Mouse (Mus musculus): ENCODE data around the gene Gm5617.
"Not testable (repeated sequence)": the region's sequence is repeated elsewhere in the genome, so short reads cannot be mapped to it uniquely, and the experiment has no call there.

Gene Gm5617

DNA sequence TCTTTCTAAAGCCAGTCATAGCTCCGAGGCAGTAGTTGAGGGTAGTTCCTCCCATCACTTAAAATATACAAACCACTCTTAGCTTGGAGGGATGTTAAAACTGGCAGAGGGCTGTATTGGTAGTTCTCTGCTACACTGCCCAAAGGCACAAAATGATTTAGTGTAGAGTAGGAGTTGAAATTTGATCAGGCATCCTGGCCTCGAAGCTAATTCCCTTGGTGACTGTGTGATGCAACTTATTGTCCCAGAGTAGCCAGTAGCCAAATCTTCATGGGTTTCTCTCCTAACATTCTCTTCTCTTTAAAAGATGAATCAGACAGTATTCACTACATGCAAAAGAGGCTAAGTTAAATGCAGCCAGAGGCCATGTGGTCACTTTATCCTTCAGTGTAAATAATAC is 7.8 kb downstream of the Gm5617 start:
- no peak for DNase-seq

DNA sequence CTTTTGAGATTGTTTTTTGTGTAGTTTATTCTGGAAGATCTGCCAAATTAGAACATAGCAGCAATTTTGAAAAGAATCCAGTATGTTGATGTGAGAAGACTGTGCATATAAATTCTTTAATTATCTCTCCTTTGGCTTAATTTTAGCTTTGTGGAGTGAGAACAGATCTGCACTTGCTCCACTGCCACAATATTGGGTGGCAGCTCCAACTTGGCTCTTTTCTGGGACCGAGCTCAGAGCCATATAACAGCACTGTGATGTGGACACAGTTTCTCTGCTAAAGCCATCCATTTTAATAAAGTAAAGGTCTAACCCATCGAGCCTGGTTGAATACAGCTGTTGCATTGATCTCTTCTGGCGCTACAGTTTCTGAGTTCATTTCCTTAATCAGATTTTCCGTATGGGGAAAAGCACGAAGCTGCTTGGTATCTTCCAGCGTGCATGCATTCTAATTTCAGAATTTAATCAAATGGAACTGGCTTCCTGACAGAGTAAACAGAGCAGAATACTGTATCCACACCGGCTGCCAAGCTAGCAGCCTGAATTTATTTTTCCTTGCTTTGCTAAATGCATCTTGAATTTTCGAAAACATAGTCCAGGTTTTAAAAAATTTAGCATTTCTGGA is 9.6 kb downstream of the Gm5617 start:
- no peak for DNase-seq

DNA sequence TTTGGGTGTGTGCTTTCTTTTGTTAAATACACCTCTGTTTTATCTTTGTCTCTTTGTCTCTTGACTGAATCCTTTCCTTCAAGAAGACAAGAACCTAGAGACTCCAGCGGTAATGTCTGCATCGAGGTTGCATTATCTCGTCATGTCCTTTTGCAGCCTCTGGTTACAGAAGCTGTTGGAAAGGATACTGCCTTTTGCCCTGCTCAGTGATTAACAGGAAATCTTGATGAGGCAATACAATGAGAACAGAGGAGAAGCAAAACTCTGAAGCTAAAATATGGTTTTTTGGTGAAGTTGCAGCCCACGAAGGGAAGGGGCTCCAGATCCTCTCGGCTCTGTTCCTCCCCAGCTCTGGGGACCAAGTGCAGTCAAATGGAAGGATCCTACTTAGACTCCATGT is 14.9 kb downstream of the Gm5617 start:
- DNase-seq: no peak

DNA sequence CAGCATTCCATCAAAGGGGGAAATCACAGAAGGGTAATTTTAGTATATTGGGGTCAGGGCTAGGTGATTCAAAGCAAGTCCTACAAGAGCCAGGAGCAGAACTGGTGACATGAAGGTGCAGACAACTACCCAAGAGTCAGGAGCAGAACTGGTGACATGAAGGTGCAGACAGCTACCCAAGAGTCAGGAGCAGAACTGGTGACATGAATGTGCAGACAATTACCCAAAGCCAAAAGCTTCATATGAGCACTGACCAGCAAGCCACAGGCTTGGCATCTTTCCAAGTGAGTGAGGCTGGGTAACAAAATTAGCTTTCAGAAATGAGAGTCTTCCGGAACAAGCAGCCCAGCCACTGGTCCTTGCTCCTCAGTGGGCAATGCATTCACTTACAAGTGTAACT is 20.1 kb downstream of the Gm5617 start:
- DNase-seq: no peak

DNA sequence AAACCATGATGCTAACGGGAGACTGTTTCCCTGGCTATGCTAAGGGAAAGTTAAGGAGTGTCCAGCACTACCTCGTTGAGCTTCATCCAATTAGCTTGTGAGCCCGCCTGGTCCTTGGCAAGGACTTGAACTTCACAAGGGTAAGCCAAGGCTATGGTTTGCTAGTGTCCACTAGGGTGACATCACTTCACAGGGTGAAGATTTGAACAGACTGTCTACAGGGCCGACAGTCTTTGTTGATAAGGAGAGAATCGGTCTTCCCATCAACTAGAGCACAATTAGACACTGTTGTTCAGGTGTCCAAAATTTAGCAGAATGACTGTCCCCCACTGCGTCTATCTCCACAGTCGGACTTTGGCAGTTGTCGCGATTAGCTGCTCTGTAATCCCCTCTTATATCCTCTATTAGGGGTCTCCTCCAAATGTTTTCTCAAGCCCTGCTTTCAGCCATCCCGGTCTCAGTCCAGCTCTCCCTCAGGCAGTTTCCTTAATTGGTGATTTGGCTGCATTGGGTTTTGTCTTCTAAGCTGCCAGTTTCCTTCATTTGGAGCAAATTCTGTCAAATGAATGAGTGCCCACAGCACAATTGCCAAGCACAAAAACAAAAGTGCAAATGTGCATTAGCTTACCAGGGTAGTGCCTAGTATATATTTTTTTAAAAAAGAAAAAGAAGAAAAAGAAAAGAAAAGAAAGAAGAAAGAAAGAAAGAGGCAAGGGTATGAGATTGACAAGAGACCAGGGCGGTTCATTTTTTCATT is 21.6 kb downstream of the Gm5617 start:
- DNase-seq: no peak

DNA sequence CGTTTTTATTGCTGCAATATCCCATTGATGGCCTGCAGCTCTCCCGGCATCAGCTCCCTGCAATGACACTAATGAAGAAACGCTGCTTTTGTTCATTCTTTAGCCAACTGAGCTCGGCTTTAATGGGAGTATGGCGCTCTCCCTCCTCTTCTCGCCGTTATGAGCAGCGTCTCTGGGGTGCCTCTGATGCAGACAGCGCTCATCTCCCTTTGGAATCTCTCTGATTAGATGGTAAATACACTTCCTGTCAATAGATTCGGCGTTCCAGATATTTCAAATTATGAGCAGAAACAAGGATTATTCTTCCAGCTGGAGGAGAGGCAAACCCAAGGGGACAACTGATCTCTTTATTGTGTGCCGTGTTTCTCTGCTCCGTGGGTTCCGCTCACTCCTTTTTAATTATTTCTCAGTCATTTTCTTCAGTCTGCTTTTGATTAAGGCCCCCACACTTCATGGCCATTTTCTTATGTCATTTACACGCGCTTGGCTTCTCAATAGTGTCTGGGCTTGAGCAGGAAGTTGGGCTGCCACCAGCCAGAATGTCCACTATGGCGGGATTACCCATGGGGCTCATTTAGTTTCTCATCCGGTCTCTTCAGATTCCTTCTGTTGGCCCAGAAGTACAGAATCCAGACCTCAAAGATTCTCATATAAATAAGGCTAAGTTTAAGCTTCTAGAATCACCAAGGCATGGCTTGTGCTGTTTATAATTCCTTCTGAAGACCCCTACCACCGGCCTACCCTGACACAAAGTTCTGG is 22.3 kb downstream of the Gm5617 start:
- DNase-seq: no peak

DNA sequence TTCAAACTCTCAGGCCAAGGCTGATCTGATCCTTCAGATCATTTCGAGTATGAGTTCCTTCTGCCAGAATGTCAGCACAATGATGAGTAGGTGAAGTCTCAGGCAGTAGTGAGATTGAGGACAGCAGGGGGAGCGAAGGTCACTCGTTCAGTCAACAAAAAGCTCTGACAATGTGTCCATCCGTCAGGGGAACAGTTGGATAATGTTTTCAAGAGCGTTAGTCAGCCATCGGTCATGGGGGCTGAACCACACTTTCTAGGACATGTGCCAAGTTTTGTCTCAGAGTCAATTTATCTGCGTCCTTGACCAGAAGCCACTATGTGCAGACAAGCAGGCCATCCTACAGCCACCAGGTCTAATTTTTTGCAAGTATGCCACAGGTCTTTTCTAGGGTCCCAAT is 25.2 kb downstream of the Gm5617 start:
- DNase-seq: not testable (repeated sequence)

DNA sequence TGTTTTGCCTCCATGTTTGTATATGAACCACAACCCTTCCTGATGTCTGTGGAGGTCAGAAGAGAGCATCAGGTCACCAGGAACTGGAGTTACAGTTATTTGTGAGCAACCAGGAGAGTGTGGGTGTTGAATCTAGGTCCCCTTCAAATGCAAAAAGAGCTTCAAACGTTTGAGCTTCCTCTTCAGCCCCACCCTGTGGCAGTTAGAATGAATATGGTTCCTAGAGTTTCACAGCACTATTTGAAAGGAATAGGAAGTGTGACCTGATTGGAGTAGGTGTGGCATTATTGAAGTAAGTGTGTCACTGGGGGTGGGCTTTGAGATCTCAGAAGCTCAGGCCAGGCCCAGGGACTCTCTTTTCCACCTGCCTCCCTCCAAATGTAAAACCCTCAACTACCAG is 30.3 kb downstream of the Gm5617 start:
- DNase-seq: no peak

DNA sequence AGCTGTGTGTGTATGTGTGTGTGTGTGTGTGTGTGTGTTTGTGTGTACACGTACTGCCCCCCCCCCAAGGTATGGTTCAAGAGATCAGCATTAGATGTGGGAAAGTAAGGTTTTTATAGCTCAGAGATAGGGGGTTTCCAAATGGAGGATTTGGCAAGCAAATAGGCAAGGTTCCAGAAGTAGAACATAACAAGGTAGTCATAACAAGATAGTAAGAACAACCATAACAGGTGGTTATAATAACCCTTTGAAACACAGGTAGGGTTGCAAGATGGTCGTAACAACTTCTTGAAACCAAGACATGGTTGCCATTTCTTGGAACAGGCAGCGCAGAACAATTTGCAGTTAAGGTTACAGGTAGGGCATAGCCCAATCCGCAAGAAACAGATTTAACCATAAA is 31.3 kb downstream of the Gm5617 start:
- no peak for DNase-seq

DNA sequence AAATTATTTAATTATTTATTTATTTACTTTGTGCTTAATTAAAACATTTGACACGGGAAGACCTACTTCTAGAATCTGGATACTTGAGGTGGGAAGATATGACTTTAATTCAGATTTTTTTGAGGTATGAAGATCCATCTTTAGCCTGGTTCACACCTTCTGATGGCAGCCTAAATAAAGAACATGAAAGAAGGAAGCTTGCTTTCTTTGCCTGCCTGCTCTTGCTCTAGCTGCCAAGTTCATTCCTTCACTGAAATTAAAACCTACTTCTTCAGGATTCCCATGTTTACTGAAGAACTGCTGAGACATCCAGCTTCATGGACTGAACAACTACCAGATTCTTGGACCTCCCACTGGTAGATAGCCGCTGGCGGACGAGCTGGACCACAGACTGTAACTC is 36.1 kb downstream of the Gm5617 start:
- no peak for DNase-seq

DNA sequence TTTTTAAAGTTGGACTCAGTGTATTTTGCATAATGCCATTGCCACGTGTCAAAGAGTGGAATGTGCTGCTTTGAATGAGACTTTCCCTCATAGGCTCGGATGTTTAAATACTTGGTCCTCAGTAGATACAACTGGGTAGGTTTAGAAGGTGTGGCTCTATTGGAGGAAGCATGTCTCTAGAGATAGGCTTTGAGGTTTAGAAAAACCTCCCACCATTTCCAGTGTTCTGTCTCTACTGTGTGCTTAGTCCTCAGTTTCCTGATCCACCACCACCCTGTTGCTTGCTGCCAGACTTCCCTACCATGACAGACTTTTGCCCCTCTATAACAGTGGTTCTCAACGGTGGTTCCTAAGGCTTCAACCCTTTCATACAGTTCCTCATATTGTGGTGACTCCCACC is 37.0 kb downstream of the Gm5617 start:
- DNase-seq: no peak

DNA sequence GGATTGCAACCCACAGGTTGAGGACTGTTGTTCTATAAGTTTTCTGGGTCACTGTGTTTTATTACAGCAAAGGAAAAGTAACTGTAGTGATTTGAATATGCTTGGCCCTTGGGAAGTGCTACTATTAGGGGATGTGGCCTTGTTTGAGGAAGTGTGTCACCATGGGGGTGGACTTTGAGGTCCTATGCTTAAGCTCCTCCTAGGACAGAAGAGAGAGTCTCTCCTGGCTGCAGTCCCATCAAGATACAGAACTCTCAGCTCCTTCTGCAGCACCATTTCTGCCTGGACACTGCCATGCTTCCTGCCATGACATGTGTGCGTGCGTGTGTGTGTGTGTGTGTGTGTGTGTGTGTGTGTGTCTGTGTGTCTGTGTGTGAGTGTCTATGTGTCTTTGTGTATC is 37.5 kb downstream of the Gm5617 start:
- DNase-seq: no peak

DNA sequence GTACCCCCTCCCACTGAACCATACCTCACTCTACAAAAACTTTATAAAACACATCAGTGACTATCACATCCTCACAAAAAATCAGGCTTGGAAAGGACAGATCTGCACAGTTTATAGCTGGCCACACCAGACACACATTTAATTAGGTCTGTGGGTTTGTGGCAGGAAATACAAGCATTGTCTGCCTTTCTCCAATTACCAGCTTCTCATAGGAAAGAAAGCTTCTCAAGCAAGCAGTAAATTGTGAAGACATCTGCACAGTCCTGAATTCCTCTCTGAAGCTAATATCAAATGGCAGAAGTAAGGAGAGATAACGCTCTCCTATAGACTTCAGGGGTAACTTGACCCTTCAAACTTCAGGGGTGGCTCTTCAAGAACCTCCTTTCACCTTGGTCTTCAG is 41.2 kb downstream of the Gm5617 start:
- DNase-seq: no peak

DNA sequence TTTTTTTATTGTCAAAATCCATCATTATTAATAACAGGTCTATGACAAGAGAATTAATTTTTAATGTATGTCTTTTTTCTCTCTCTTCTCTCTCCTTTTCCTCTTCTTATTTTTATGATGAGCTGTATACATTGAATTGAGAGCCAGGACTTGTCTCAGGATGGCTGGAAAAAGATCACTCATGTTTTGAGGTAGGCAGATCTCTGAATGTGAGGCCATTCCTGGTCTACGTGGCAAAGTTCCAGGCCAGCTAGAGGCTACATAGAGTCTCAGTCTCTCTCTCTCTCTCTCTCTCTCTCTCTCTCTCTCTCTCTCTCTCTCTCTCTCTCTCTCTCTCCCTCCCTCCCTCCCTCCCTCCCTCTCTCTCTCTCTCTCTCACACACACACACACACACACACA is 42.4 kb downstream of the Gm5617 start:
- DNase-seq: not testable (repeated sequence)

DNA sequence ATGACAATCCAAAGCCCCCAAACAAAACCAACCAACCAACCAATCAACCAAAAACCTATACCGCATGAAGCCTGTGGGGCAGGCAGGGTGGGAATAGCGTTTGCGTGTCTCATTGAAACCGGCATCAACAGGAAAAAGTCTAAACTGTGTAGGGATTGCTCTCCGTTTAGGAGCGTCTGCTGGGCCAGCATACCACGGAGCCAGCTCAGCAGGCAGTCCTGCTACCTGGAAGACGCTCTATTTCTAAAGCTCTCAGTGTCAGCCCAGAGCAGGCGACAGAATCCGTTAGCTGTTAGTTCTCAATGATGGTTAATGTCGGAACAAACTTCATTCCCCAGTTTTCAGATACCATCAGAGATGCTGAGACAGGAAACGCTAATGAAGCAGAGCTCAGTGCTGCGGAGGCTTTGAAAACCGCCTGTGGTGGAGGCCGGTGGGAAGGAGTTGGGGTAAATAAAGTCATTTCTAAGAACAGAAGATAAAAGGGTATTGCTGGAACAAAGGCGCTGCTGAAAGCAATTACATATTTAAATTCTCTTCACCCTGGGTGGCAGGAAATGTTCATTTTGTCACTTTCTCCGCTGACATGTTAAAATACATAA is 42.9 kb downstream of the Gm5617 start:
- no peak for DNase-seq

DNA sequence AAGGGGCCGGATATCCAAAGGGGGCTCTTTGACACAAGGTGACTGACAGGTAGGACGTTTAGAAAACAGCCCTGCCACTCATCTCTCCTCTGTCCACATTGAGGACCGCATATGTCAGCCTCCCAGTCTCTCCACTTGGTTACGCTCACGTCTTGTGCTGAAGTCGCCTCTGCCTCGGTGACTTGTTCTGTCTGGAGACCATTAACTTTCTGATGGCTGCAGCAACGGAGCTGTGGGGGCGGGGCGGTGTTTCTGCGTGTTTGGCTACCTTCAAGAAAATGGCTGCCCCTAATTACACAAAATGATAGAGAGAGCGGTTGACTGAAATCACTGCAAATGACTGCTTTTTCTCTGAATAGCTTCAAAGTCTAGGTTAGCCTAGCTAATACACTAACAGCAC is 43.4 kb downstream of the Gm5617 start:
- DNase-seq: no peak
